Mouse (Mus musculus) cerebellum, adult 2 months (tissue): ENCODE data around the gene Pglyrp4.

ENCODE experiments used
- CTCF ChIP-seq: fragments of 200-500 bp; IDR thresholded peaks from 2 replicates; pipeline ENCODE4 v1.5.1; 2011; ENCODE audit warnings: low read depth, mild to moderate bottlenecking, control low read depth, low read length, moderate library complexity, borderline replicate concordance; ENCODE audit not compliant: insufficient read depth
- POLR2A ChIP-seq: fragments of 200-500 bp; IDR thresholded peaks from 2 replicates; pipeline ENCODE4 v1.6.1; 2011; ENCODE audit warnings: low read length, control low read depth, borderline replicate concordance; ENCODE audit not compliant: insufficient read depth

DNA sequence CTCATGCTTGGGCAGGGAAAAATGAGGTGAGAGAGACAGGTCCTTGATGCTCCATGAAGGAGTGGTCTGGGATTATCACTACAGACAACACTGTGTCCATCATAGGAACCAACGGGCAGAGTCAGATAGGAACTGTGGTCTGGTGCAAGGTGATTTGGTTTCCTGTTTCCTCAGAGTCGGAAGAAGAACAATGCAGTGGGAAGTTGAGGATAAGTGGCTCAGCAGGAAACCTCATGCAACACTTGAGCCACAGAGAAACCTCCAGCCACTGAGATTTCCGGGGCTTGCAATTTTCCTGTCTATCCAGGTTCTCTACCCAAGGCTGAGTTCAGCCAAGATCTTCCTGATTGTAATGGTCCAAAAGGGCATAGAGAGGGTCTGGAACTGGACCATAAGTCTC is 48.0 kb upstream of the Pglyrp4 start:
- TF ChIP-seq CTCF (no peak), POLR2A (no peak)
